Mouse (Mus musculus): ENCODE data around the gene Hcfc1r1. TPM values are rescaled to one million over a fixed set of nuclear protein-coding genes. Genes with fewer than 3 reads are reported as not detected.

Hcfc1r1 gene
- polyA plus RNA-seq, 1 experiment from 2014 or later: 108 TPM

DNA sequence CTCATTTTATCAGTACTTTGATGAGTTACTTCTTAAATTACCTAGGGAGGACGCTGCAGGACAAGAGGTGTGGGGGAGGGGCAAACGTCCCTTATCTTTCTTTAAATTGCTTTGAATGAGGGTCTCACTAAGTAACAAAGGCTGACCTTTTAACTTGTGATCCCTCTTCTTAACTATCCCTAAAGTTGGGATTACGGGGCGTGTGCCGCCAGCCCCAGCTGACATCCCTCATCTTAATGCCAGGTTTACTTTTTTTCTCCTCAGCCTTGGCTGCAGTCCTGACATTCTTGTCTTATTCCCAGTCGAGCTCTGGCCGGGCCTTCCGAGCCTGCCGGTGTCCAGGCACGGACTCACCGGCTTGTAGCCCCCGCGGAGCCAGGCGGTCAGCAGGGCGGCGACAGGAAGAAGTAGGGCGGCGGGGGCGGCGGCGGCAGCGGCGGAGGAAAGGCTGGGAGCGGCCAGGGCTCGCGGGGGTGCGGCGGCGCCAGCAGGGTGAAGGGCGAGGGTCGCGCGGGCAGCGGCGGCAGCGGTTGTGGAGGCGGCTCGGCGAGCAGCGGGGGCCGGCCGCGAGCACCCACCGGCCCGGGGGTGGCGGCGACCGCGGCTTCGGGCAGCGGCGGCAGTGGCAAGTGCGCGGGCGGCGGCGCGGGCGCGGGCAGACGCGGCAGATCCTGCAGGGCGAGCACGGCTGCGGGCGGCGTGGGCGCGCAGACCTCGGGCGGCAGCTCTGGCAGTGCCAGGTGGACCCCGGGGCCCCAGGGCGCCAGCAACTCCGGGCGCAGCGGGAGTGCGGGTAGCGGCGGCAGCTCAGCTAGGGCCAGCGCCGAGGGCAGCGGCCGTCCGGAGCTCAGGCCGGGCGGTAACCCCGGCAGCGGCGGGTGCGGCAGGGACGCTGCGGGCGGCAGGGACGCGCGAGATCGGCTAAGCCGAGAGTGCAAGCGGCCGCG is 26.0 kb downstream of the Hcfc1r1 start:
- Histone ChIP-seq H3K9me3 (no peaks in the 10 kb centered on the region), H3K27ac (peak overlapping the region; percentile 58; the same call in 1 of the 2 replicates), H3K4me1 (replicated peaks) (peaks cover 11% of the 10 kb centered on the region), H3K27me3 (peaks cover 61% of the 10 kb centered on the region), H3K4me3 (peak overlapping the region; percentile 83), H3K36me3 (no peaks in the 10 kb centered on the region), H3K9ac (peak overlapping the region; percentile 82), H3K4me2 (peak overlapping the region; percentile 98)
- under 1% methylated on average over 89 of the region's 101 CpGs for WGBS
- ATAC-seq (ENCODE audit: low FRiP score): peak; percentile 70

DNA sequence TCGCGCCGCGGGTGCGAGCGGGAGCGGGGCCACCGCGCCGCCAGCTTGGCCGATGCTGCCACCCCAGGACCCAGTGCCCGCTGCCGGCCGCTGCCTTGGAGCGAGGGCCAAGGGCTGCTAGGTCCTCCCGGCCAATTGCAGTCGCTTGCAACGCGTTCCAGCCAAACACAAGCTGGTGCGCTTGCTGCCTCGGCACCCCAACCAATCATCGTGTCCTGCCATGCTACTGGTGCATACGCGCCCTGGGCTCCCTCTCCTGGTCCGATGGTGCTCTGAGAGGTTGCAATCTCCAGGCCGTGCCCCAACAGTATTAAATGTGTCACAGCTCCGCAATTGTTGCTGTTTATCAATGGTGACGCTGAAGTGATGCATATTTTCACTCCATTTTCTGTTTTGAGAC is 26.7 kb downstream of the Hcfc1r1 start:
- peak; percentile 95 for ATAC-seq (ENCODE audit: low FRiP score)
- no peaks in the 10 kb centered on the region for H3K36me3 ChIP-seq
- under 1% methylated on average over 28 of the region's 28 CpGs for WGBS
- peaks cover 59% of the 10 kb centered on the region for H3K27me3 ChIP-seq
- peak overlapping the region; percentile 83 for H3K4me3 ChIP-seq
- H3K27ac ChIP-seq: 0 out of 2 replicates have a peak overlapping the region, but pooled peaks have one; percentile 58
- H3K9me3 ChIP-seq: no peaks in the 10 kb centered on the region
- peak overlapping the region; percentile 98 for H3K4me2 ChIP-seq
- H3K9ac ChIP-seq: peak overlapping the region; percentile 82
- H3K4me1 ChIP-seq (replicated peaks): peaks cover 17% of the 10 kb centered on the region

DNA sequence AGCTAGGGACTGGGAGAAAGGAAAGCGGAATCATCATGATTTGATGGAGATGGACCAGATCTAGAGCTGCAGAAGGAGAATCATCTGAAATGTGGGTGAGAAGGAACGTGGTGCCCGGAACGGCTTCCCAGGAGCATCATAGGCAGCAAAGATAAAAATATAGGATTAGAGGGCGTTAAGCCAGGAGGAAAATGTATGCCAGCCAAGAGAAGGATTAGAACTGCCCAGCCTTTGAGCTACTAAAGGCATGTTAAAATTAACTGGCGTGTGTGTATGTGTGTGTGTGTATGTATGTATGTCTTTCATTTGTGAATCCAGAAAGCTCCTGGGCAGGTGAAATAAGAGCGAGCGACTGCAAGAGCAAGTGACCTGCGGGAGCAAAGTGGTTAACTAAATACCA is 29.9 kb downstream of the Hcfc1r1 start:
- H3K4me3 ChIP-seq: no peak overlapping the region
- H3K4me2 ChIP-seq: no peak overlapping the region
- no peak for ATAC-seq (ENCODE audit: low FRiP score)
- H3K9me3 ChIP-seq: no peaks in the 10 kb centered on the region
- H3K27me3 ChIP-seq: peaks cover 51% of the 10 kb centered on the region
- peaks cover 20% of the 10 kb centered on the region for H3K4me1 ChIP-seq (replicated peaks)
- no peak overlapping the region for H3K27ac ChIP-seq
- H3K36me3 ChIP-seq: no peaks in the 10 kb centered on the region
- WGBS: 82% methylated on average over 9 of the region's 9 CpGs
- no peak overlapping the region for H3K9ac ChIP-seq

DNA sequence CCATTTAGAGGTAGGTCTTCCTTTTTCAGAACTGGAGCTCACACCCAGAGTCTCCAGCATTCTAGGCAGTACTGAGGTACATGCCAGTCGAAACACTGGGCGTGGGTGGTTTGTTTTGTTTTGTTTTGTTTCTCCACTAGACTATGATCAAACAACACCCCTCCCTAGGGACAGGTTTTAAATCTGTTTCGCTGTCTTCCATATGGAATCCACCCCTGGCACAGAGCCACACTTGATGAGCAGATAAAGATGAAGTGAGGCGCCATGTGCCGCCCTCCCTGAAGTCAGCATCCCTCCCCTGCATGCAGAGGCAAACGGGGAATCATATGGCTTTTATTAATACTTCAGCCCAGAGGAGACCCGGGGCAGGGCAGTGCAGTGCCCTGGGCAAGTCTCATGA is 31.3 kb downstream of the Hcfc1r1 start:
- Histone ChIP-seq H3K4me3 (no peak overlapping the region), H3K9ac (no peak overlapping the region), H3K4me2 (0 out of 2 replicates have a peak overlapping the region, but pooled peaks have one; percentile 4), H3K27me3 (peaks cover 41% of the 10 kb centered on the region), H3K4me1 (replicated peaks) (peaks cover 11% of the 10 kb centered on the region), H3K9me3 (no peaks in the 10 kb centered on the region), H3K36me3 (no peaks in the 10 kb centered on the region), H3K27ac (no peak overlapping the region)
- WGBS: 50% methylated on average over 7 of the region's 7 CpGs
- ATAC-seq (ENCODE audit: low FRiP score): no peak

- H3K9me3 ChIP-seq: no peaks in the 10 kb centered on the region
- H3K4me3 ChIP-seq: no peak overlapping the region
- H3K36me3 ChIP-seq: no peaks in the 10 kb centered on the region
- H3K27ac ChIP-seq: no peak overlapping the region
- 85% methylated on average over 7 of the region's 7 CpGs for WGBS
- H3K27me3 ChIP-seq: peaks cover 48% of the 10 kb centered on the region
- no peak; the same call in 1 of the 2 replicates for ATAC-seq (ENCODE audit: low FRiP score)
- H3K9ac ChIP-seq: no peak overlapping the region
- H3K4me1 ChIP-seq (replicated peaks): peaks cover 8% of the 10 kb centered on the region
- no peak overlapping the region for H3K4me2 ChIP-seq
These were observed 32.2 kb downstream of the Hcfc1r1 start for GRCm38 (mm10) chr17:23705525-23706104.

DNA sequence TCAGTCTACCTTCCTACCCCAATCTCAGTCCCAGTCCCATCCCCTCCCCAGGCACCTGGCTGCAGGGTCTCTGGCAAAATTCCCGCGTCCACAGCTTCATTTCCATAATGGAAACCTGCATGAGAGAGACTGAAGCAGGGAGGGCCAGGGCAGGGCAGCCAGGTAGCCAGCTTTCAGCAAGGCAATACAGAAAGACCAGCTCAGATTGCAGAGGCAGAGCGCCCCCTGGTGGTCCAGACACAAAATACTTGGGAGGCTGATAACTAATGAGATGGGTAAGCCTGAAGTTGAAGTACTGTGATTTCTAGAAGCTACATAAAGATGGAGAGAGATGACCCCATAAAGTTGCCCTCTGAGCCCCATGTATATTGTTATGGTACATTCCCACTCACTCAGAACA is 32.8 kb downstream of the Hcfc1r1 start:
- no peaks in the 10 kb centered on the region for H3K9me3 ChIP-seq
- H3K27me3 ChIP-seq: peaks cover 43% of the 10 kb centered on the region
- H3K9ac ChIP-seq: no peak overlapping the region
- 0% methylated on average over 3 of the region's 3 CpGs for WGBS
- H3K36me3 ChIP-seq: no peaks in the 10 kb centered on the region
- peaks cover 8% of the 10 kb centered on the region for H3K4me1 ChIP-seq (replicated peaks)
- no peak overlapping the region for H3K27ac ChIP-seq
- ATAC-seq (ENCODE audit: low FRiP score): peak; percentile 60; the same call in 1 of the 2 replicates
- H3K4me3 ChIP-seq: no peak overlapping the region
- no peak overlapping the region for H3K4me2 ChIP-seq

GRCm38 (mm10) chr17:23717003-23717402 is 43.6 kb downstream of the Hcfc1r1 start:
- Histone ChIP-seq H3K4me1 (replicated peaks) (no peaks in the 10 kb centered on the region), H3K9ac (no peak overlapping the region), H3K27ac (no peak overlapping the region), H3K4me2 (no peak overlapping the region), H3K36me3 (no peaks in the 10 kb centered on the region), H3K9me3 (no peaks in the 10 kb centered on the region), H3K4me3 (no peak overlapping the region), H3K27me3 (0 out of 2 replicates have a peak, but pooled peaks cover 5% of the 10 kb centered on the region)
- no peak for ATAC-seq (ENCODE audit: low FRiP score)
- WGBS: 43% methylated on average over 2 of the region's 2 CpGs

- ATAC-seq (ENCODE audit: low FRiP score): no peak
These were observed 46.1 kb downstream of the Hcfc1r1 start for GRCm38 (mm10) chr17:23719455-23719854.

DNA sequence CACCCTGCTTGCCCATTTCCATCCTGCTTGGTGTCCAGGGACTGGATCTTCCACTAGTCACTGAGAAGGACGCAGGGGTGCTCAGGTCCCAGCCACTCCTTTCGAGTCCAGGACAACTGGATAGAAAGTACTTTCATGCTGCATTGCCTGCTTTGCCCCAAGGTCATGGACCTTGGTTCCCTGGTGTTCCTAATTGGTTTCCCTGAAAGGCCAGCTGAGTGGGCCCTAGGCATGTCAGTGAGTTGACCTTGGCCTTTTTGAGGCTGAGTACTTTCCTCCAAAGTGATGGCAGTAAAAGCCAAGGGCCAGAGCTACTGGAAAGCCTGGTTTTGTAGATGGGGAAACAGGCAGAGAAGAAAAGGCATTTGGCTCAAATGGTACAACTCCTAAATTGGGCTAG is 48.5 kb downstream of the Hcfc1r1 start:
- ATAC-seq (ENCODE audit: low FRiP score): no peak
- Histone ChIP-seq H3K4me1 (replicated peaks) (peaks cover 10% of the 10 kb centered on the region), H3K27ac (no peak overlapping the region), H3K9me3 (no peaks in the 10 kb centered on the region), H3K36me3 (no peaks in the 10 kb centered on the region), H3K4me3 (no peak overlapping the region), H3K27me3 (0 out of 2 replicates have a peak, but pooled peaks cover 9% of the 10 kb centered on the region), H3K9ac (no peak overlapping the region), H3K4me2 (no peak overlapping the region)
- WGBS: 73% methylated on average over 2 of the region's 2 CpGs

More at GRCm38 (mm10) chr17:23719455-23719854, 46.1 kb downstream of the Hcfc1r1 start:
- Histone ChIP-seq H3K4me2 (no peak overlapping the region), H3K4me3 (no peak overlapping the region), H3K36me3 (no peaks in the 10 kb centered on the region), H3K9me3 (no peaks in the 10 kb centered on the region), H3K27ac (no peak overlapping the region), H3K27me3 (0 out of 2 replicates have a peak, but pooled peaks cover 9% of the 10 kb centered on the region), H3K9ac (no peak overlapping the region), H3K4me1 (replicated peaks) (no peaks in the 10 kb centered on the region)
- WGBS: 25% methylated on average over 1 of the region's 1 CpGs

DNA sequence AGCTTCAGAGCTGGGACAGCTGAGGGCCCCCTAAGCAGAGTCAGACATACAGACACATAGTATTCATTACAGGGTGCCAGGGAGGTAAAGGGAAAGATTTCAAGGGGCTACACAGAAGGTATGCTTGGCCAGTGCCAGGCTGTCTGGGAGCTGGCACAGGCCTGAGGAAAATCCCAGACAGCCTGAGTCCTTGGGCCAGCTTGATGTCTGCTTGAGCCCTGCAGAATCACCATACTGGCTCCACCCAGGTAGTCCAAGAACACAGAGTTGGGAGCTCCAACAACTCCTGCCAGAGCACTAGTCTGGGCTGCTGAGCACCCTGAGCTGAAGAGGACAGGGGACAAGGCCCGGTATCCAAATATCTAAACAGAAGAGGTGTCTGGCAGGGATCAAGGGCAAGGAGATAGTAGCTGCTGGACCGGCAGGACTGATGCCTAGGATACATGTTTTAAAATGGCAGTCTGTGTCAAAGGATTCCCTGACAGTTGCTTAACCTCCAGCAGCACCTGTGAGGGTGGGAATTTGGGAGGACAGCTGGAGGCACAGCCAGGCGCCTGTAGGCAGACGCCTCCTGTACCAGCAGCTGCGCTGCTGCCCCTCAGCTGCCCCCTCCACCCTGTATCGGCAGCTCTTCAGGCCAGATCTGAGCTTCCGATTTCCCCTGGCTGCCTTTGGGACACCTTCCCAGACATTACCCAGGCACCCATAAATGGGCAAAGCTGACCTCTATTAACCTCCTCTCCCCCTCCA is 49.2 kb downstream of the Hcfc1r1 start, which contains the start of gene 1520401A03Rik:
Gene 1520401A03Rik, minus strand, starts transcription at position 408 of the 750 bp plus-strand sequence.
- Histone ChIP-seq H3K27ac (no peak within 1 kb of the TSS), H3K4me1 (replicated peaks) (peaks cover 16% of the 10 kb centered on the region), H3K9ac (peak within 1 kb of the TSS; percentile 46; the same call in 1 of the 2 replicates)

More for the DNA sequence above, 49.2 kb downstream of the Hcfc1r1 start, which contains the start of gene 1520401A03Rik:
- no peaks in the 10 kb centered on the region for H3K9me3 ChIP-seq
- H3K27me3 ChIP-seq: 0 out of 2 replicates have a peak, but pooled peaks cover 7% of the 10 kb centered on the region
- H3K4me3 ChIP-seq: no peak within 1 kb of the TSS
- no peaks in the 10 kb centered on the region for H3K36me3 ChIP-seq
- WGBS: 68% methylated on average over 7 of the region's 7 CpGs
- ATAC-seq (ENCODE audit: low FRiP score): no peak
- no peak within 1 kb of the TSS for H3K4me2 ChIP-seq

All from hindbrain, embryonic 13.5 days (tissue).